Mouse (Mus musculus): ENCODE results near the gene Cks1b.
"Not testable (repeated sequence)": the region's sequence is repeated elsewhere in the genome, so short reads cannot be mapped to it uniquely, and the experiment has no call there.

Gene Cks1b

GRCm38 (mm10) chr3:89418170-89418860, at the start of gene Cks1b, which contains the start of gene Shc1:
Gene Cks1b, minus strand, starts transcription at chr3:89418383.
Gene Shc1, plus strand, starts transcription at chr3:89418443.
- DNase-seq (ENCODE audit: extremely low spot score), result peak; percentile 97

DNA sequence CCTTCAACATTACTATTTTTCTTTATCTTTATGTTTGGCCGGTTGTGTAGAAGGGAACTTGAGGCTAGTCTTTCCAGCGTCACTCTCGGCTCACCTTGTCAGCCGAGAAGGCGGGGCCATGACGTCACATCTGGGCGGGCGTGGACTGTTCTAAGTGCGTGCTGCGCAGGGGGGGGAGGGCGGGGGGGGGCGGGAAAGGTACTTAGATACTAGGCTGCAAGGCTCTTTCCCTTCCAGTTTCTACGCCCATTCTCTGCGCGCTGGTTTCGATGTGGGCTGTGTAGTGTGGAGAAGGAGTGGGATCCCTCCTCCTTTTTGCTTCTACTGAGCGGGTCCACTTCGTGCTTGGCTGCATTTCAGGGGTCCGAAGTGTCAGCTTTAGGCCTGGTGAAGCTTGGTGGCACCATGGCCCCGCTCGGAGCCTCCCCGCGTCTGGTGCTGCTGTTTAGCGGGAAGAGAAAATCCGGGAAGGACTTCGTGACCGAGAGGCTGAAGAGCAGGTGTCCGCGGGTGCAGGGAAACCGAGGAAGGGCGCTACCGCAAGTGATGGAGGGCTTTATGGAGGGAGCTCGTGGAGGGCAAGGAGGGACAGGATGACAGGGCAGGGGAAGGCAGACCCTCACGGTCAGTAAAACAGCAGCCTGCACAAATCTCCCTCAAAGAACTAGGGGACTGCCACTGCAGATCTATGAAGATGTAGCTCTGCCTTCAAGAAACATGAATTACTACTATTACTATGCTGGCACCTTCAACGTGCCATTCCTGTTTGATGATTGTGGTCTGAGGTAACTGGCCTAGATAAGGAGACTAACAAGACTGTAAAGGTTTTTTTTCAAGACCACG, 41.0 kb upstream of the Cks1b start:
- peak; percentile 91 for DNase-seq (ENCODE audit: extremely low spot score)

DNA sequence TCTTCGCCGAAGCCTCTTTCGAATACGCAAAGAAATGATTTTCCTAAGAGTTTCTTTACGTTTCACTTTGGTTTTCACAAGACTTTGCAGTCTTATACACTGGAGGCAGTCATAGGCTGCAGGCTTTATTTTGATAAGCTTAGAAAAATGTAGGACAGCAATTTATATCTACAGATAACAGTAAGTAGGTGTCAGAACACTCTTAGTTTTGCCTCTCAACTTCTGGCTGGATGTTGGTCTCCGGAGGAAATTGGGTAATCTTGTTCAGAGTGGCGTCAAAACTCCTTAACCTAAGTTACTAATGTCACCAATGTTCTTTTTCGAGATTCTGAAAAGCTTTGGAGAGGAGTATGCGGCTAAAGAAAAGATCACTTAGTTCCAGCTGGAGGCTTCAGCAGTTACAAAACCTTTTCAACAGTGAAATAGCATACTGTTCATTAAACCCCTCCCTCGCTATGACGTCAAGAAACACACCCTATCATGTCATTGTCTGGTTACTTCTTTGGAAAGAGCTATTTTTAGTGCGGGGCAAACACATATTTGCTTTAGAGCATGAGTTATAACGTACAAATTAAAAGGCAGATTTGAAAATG, 40.3 kb upstream of the Cks1b start:
- DNase-seq (ENCODE audit: extremely low spot score), result no peak

DNA sequence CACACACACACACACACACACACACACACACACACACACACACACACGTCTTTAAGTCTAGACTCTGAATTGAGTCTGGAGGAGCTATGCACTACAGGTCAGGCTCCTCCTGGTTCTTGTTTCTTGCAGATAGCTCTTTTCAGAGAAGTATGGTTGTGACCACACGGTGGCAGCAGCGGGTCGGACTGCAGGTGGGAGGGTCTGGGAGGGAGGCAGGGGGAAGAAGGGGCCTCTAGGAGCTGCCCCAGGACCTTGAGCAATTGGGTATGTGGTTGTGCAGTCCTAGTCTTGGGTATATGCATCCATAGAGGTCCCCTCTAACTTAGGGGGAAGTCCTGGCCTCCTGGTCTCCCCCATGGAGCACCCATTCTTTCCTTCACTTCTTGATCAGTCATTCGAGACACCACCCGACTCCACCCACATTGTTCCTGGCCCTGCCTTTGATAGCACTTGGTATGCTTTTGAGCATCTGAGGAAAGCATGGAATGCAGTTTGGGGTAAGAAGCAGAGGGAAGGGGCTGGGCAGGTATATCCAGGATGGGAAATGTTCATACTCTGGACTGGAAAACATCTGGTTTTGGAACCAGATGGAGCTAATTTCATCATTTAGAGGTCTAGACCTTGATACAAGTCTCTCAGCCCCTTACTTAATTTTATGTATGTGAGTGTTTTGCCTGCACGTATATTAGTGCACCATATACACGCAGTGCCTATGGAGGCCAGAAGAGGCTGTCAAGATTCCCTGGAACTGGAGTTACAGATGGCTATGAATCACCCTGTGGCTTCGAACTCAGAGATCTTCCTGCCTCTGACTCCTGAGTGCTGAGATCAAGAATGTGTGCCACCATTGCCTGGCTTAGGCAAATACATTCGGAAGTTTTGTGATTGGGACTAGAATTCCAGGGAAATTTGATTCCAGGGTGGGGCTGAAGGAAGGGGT, 38.8 kb upstream of the Cks1b start:
- peak; percentile 85 for DNase-seq (ENCODE audit: extremely low spot score)

GRCm38 (mm10) chr3:89455786-89456285, 37.7 kb upstream of the Cks1b start:
- no peak for DNase-seq (ENCODE audit: extremely low spot score)

GRCm38 (mm10) chr3:89454401-89455177, 36.4 kb upstream of the Cks1b start, which contains the start of gene Pmvk:
Gene Pmvk, plus strand, starts transcription at chr3:89454541.
- no peak for DNase-seq (ENCODE audit: extremely low spot score)

- DNase-seq (ENCODE audit: extremely low spot score), result no peak
Observed at GRCm38 (mm10) chr3:89451916-89452315, 33.7 kb upstream of the Cks1b start.

DNA sequence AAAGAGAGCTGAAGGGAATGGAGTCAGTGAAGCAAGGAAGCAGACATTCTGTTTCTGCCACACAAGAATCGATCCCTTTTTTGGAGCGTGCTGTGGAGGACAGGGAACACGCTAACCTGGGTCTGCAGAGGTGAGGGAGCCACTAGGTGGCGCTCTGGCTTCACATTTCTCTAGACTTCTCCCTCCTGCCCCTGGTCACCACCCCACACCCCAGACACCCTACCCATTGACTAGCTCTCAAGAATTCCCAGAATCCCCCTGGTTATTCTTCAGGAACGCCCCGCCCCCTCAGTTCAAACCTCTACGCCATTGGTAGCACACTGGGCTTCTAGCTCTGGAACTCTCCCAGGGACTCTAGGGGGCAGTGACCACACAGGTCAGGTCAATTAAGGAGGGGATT, 31.4 kb upstream of the Cks1b start:
- peak; percentile 68 for DNase-seq (ENCODE audit: extremely low spot score)

DNA sequence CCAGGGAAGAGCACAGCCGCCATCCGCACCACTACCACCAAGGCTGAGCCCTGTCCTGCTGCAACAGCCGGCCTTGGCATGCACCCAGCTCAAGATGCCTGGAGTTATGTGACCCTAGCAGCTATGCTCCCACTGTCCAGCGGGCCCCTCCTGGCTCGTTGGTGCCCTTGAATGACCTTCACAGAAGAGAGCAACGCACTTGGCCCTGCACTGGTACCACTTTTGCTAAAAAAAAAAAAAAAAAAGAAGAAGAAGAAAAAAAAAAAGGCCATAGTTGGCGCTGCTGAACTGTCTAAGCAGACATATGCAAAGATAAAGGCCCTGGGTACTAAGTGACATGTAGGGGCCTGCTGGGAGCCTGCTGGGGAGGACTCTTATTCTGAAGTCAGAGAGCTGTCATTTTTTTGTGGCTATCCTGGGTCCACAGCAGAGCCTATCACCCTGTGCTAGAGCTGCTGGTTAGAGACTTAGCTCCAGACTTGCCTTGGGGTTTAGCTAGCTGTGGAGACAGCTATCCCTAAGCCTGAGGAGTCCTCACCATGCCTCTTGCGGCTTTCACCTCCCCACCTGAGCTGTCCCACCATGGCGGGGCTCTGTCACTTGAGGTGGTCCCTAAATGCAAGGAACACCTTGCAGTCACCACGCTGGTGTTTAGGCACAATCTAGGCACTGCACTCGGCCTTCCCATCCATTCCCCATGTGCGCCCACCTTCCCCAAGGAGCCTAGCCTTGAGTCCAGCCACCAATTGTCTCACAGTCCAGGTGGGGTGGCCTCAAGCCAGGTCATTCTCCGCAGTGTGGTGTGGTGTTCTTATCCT, 30.7 kb upstream of the Cks1b start:
- no peak for DNase-seq (ENCODE audit: extremely low spot score)

DNA sequence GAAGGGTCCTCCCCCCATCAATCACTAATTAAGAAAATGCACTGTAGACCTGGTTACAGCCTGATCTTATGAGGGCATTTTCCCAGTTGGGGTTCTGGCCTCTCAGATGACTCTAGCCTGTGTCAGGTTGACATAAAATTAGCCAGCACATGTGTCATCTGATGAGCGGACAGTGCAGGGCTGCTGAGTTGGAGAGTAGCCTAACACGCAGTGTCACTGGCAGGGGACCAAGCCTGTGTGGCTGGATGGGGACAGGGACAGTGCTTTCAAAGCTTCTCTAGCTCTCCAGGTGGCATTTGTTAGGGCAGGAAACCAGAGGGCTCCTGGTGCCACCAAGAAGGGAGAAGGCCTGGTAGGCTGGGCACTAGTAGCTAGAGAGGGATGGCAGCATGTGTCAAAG, 22.5 kb upstream of the Cks1b start:
- DNase-seq (ENCODE audit: extremely low spot score), result no peak

GRCm38 (mm10) chr3:89437269-89437668, 19.1 kb upstream of the Cks1b start:
- peak; percentile 43 for DNase-seq (ENCODE audit: extremely low spot score)

DNA sequence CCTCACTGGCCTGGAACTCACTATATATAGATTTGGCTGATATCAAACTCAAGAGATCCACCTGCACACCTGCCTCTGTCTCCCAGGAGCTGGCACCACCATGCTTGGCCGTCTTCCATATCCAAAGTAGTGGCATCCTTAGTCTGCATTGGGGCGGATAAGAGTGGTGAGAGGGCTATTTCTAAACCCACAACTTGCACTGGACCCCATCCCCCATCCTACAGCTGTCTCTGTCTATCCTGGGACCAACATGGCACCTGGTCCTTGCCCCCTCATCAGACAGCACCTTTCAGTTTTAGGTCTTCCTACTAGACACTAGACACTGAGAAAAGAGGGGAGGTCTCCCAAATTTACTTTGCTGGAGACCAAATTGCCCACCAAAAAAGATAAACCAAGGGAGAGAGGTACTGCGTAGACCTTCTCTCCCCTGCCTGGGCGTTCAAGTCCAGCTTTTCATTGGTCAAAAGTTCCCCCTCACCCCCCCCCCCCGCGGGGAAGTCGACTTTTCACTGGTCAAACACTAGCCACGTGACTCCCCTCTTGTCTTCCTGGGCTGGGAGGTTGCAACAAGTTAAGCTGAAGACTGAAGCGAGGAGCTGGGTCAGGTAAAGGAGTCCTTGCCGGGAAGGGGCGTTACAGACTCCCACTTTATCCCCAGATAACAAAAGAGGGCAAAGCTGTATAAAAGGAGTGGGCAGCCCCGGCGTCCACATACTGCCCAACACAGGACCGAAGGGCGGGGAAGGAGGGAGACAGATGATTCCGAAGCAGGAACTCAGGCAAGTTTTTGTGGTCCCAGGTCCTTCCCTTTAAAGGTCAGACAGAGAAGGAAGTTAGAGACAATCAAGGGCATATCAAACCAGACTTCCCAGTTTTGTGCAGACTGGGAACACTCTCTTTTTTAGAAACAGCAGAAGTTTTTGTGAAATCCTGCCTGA, 18.3 kb upstream of the Cks1b start, which contains the start of gene Pbxip1:
Gene Pbxip1, plus strand, starts transcription at position 531 of the 938 bp plus-strand sequence.
- peak; percentile 88 for DNase-seq (ENCODE audit: extremely low spot score)

DNA sequence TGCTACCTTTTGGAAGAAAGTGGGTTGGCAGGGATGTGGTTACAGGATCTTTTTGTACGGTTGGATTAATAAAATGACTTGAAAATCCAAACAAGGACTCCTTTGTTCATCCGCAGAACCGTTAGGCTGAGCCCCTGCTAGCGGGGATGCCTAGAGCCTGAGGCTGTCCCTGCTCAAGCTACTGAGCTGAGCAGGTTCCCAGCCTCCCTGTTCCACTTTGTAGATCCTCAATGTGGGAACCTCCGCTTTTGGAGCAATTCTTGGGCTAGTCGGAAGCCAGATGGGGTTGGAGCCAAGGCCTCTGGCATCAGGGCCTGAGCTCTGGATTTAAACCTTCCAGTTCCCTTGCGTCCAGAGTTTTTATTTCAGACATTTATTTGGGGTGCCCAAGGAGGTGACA, 16.9 kb upstream of the Cks1b start:
- DNase-seq (ENCODE audit: extremely low spot score), result no peak

GRCm38 (mm10) chr3:89434532-89434931, 16.3 kb upstream of the Cks1b start:
- no peak for DNase-seq (ENCODE audit: extremely low spot score)

DNA sequence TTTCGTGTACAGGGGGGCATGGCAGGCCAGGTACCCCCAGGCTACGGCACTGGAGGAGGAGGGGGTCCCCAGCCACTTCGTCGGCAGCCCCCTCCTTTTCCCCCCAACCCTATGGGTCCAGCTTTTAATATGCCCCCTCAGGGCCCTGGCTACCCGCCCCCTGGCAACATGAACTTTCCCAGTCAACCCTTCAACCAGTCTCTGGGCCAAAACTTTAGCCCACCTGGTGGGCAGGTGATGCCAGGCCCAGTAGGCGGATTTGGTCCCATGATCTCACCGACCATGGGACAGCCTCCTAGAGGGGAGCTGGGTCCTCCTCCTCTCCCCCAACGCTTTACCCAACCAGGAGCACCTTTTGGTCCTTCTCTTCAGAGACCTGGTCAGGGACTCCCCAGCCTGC, 14.4 kb upstream of the Cks1b start:
- no peak for DNase-seq (ENCODE audit: extremely low spot score)

GRCm38 (mm10) chr3:89430171-89431159, 12.3 kb upstream of the Cks1b start, which contains the start of gene Pygo2:
Gene Pygo2, plus strand, starts transcription at chr3:89430214.
- DNase-seq (ENCODE audit: extremely low spot score), result peak; percentile 95

GRCm38 (mm10) chr3:89429021-89429420, 10.8 kb upstream of the Cks1b start:
- DNase-seq (ENCODE audit: extremely low spot score), result not testable (repeated sequence)
